Mouse (Mus musculus) kidney, adult 8-10 months (tissue): ENCODE data around the gene Tead3.
"Not testable (repeated sequence)": the region's sequence is repeated elsewhere in the genome, so short reads cannot be mapped to it uniquely, and the experiment has no call there.

ENCODE experiments used
- DNase-seq, 2 experiments: peaks; one replicate each; pipeline ENCODE4 v3.0.0; 2022

The Tead3 gene

DNA sequence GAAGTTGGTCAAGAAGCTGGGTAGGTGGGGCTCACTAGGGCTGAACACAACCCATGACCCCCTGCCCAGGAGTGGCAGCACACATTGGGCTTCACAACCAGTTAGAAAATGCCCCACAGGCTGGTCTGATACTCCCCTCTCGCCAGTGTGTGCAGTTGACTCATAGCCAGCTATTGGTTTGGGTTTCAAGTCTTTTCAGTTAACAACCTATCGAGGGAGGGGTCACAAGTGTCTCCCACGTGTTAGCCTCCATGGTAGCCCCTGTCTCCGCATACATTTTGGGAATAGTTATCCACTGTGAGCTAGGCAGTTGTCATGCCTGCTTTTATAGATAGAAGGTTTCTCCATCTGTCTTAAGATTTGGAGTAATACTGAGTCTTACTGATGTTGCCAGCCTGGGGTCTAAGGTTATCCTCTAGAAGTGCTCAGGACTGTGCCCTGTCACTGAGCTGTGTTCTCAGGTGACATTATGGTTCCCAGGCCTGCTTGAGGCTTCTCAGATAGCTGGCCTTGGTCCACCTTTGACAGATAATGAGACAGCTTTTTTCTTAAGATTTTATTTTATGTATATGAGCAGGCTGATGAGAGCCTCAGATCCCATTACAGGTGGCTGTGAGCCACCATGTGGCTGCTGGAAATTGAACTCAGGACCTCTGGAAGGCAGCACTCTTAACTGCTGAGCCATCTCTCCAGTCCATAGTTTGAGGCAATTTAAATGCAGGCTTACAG is 20.9 kb downstream of the Tead3 start:
- DNase-seq = no peak

DNA sequence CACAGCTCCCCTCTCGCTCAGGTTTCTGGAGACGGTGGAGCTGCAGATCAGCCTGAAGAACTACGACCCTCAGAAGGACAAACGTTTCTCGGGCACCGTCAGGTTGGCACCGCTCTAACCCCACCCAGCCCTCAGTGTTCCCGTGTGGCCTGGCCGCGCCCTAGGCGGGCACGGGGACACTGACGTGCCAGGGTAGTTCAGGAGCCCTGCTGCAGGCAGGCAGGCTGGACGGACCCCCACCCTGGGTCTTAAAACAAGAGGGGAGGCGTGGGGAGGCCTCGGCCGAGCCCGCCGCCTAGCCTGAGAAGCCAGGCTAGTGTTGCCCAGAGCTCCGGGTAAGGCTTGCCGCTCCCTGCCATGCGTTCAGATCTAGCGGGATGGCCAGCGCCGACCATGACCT is 21.7 kb downstream of the Tead3 start:
- no peak for DNase-seq

DNA sequence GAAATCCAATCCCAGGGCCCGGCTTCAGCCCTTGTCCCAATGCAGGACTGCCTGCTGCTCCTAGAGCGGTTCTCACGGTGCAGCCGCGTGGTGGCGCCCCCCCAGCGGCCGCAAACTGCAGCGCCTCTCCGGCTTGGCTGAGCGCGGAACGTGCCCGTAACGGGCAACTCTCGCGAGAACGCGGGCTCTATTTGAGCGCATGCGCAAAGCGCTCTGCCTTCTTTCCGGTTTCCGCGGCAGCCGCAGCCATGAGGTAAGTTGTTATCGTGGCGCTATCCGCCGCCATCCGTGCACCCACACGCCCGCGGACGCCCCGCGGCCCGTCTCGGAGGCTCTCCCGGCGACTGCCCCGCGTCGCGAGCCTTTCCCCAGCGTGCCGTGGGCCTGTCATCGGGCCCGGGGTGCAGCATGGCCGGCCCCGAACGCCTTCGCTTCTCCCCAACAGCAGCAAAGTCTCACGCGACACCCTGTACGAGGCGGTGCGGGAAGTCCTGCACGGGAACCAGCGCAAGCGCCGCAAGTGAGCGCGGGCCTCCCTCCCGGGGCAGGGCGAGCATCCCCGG is 22.2 kb downstream of the Tead3 start, which contains the start of gene Rpl10a:
Rpl10a (plus strand) TSS at position 106 of the 563 bp plus-strand sequence.
- DNase-seq = peak; percentile 94 to 98

DNA sequence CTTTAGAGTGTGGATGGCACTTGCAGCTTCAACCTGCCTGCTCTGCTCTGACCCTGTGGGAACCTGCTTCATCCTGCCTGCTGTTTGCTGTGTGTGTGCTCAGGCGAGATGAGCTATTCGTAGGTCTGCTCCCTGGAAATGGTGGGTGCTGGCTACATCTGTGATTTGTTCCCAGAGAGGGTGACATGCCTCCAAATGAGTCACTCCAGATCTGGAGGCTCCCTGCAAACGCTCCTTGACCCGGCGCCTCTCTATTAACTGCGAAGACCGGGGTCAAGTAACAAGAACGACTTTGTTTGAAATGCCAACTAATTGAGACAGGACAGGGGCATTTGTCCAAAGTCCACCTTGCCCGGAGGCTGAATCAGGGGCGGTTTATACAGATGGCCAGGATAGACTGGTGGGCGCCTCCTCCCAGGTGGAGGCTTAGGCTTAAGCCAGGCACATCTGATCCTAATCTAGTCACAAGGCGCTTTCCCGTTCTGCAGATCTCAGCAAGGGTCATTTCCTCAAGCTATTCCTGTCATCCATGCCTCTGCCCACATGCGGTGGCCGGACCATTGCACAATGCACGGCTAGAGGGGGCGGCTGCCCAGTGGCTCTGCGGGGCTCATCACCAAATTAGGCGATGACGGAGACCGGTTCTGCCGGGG is 22.8 kb downstream of the Tead3 start:
- peak; percentile 75 to 76 for DNase-seq

DNA sequence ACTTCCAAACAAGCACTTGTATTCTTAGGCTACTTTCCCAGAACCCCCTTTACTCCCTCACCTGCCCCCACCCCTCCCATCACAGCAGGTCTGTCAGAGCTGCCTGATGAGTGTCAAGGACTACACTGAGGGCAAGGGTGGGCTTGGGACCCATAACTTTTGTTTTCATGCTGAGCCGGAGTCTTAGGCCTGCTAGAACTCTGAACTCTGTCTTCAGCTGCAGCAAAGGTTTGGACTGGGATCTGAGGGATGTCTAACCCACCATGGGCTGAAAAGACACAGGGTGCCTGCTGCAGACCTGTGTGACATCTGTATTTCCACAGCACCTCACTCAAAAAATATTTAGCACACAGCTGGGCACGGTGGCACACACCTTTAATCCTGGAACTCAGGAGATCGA is 23.7 kb downstream of the Tead3 start:
- DNase-seq = no peak

DNA sequence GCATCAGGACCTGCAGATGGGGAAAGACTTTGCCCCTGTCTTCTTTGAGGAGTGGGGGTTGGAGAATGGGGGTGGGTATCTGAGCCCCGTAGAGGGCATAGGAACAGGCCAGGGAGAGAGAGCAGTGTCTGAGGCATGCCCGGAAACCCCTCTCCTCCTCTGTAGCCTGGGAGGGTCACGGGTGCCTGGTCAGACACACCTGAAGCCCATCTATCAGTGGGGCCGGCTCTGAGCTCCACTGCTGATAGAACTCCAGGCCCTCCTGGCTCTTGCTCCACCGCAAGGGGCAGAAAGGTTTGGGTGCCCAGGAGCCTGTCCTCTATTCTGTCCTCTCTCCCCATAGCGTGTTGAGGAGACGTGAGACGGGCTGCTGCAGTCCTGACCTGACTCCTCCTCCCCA is 24.9 kb downstream of the Tead3 start:
- DNase-seq = no peak

DNA sequence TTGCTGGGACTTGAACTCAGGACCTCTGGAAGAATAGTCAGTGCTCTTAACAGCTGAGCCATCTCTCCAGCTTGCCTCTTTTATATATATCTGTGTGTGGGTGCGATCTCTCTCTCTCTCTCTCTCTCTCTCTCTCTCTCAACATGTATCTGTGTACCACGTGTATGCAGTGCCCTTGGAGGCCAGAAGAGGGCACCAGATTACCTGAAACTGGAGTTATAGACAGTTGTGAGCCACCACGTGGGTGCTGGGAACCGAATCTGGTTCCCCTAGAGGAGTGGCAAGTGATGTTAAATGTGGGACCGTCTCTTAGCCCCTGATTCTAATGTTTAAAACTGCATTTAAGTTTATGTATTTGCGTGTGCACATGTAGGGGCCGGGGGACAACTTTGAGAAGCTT is 26.2 kb downstream of the Tead3 start:
- not testable (repeated sequence) for DNase-seq

DNA sequence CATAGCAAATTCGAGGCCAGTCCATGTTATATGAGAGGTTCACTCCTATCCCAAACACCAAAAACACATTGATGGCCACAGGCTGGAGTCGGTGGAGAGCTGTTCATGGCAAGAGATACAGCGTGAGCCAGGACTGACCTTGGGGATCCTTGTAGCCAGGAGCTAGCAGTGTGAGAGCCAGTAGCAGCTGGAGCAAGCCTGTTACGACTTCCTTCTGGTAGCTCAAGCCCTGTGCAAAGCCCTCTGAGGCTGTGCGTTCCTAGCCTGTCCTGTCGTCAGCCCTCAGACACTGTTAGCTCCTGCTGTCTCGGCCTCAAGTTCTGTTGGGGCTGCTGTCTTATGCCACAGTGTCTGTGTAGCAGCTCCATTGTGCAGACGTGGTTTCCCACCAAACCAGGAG is 26.8 kb downstream of the Tead3 start:
- DNase-seq = no peak

DNA sequence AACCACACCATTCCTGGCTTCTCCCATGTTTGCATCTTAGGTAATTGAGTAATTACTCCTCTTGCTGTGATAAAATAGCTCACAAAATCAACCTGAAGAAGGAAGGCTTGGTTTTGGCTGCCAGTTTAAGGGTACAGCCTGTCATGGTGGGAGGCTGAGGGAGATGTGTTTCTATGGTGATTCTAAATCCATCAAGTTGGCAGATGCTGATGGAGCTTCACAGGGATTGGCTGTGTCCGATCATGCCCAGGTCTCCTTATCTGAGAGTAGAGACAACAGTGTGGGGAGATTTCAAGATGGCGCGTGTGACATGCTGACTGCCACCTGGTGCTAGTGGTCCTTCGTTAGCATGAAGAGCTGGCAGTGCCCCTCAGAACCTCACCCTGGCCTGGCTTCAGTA is 28.9 kb downstream of the Tead3 start:
- no peak for DNase-seq

DNA sequence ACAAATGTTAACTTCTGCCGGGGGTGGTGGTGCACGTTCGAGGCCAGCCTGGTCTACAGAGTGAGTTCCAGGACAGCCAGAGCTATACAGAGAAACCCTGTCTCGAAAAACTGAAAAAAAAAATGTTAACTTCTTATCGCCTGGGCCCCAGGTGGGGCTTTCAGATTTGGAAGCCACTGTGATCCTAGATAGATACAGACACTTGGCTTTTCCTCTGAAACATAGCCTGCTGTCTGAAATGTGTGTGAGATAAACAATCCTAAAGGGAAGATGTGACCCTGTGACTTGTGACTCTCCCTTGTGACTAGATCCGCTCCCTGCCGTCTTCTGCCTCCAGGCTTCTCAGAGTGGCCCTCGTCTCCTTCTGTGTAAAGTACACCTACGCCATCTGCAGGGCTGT is 32.9 kb downstream of the Tead3 start:
- DNase-seq = no peak

DNA sequence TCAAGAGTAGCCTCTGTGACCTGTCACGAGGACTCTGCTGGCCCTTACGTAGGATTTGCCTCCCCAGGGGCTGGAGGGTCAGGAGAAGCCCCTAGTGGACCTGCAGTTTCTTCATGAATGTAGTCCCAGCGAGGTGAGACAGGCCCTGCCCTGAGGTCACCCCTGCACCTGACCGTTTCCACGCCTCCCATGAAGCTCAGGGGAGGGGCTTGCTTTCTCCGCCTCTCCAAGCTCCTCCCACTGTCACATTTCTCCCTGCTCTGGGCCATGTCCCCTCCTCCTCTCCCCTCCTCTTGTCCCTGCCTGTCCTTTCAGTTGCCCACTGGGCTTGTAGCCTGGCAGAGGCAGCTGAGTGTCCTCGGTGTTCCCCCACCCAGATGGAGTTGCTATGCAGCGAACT is 33.5 kb downstream of the Tead3 start:
- DNase-seq = no peak

DNA sequence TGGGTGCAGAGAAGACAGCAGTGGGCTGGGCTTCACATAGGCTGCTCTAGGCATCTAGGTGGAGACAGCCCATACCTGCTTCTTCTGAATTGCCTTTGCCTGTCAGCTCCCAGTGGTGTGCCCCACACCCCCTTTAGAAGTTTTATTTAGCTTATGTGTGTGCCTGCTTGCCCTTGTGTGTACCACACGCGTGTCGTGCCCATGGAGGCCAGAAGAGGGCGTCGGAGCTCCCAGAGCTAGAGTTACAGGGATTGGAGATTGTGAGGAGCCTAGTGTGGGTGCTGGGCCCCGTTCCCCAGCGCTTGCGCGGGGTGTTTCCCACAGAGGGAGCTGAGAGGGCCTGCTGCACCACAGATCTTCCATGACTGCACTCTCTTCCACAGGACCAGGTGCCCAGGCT is 34.1 kb downstream of the Tead3 start:
- DNase-seq = no peak

DNA sequence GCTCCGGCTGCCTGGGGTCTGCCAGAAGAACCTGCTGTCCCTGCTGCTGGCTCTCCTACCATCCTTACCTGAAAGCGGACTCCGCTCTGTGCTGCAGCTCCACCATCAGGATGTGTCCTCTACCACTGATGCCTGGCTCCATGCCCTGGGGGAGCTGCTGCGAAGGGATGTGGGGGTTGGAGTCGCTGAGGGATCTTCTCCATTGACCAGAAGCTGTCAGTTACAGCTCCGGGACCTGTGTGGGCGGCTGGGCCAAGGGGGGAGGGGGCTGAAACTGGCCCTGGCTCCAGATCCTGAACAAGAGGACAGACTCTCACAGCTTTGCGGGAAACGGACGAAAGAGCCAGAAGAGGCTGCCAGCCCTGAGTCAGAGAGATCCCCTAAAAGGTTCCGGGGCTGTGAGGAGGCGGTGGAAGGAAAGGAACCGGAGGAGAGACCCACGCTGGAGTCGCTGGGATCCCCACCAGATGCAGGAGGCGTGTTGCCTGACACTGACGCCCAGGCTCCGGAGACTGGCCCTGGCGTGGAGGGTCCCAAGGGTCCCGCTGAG is 34.9 kb downstream of the Tead3 start:
- DNase-seq = no peak

DNA sequence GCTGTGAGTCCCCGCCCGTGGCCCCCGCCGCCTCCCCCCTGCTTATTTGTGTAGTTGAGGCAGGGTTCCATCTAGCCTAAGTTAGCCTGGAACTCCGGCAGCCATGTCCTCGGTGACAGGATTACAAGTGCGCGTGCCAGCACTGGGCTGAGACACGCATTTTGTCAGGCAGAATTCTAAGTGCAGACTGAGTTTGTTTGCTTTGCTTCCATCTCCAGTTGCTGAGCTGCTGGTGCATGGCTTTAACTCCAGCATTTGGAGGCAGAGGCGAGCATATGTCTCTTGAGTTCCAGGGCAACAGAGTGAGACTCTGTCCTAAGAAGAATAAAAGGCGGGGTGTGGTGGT is 36.8 kb downstream of the Tead3 start:
- DNase-seq = no peak

DNA sequence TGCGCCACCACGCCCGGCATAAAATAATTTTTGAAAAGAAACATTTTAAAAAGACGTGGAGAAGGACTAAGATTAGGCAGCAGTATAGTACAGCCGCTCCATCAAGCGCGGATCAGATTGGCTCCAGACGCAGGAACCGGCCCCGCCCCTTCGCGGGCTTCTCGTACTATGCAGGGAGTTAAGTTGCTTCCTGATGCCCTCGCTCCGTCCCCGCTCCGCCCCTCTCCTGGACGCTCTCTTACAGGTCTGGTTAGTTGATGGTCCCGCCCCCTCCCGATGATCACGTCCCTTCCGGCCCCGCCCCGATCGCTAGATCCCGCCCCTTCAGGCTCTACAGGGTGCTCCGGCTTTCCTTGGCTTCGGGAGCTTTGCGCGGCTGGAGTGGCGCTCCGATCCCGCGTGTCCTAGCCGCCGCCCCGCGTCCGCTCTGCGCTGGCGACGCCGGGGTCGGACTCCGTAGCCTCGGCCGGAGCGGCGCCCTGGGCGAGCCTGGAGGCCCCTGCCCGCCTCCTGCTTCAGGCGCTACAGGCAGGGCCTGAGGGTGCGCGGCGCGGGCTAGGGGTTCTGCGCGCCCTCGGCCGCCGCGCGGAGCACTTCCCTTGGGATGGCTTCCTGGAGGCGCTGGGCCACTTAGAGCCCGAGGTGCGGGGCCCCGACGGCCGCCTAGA is 37.3 kb downstream of the Tead3 start, which contains the start of gene Fance:
Fance (plus strand) TSS at position 308 of the 668 bp plus-strand sequence.
- DNase-seq = peak; percentile 98

DNA sequence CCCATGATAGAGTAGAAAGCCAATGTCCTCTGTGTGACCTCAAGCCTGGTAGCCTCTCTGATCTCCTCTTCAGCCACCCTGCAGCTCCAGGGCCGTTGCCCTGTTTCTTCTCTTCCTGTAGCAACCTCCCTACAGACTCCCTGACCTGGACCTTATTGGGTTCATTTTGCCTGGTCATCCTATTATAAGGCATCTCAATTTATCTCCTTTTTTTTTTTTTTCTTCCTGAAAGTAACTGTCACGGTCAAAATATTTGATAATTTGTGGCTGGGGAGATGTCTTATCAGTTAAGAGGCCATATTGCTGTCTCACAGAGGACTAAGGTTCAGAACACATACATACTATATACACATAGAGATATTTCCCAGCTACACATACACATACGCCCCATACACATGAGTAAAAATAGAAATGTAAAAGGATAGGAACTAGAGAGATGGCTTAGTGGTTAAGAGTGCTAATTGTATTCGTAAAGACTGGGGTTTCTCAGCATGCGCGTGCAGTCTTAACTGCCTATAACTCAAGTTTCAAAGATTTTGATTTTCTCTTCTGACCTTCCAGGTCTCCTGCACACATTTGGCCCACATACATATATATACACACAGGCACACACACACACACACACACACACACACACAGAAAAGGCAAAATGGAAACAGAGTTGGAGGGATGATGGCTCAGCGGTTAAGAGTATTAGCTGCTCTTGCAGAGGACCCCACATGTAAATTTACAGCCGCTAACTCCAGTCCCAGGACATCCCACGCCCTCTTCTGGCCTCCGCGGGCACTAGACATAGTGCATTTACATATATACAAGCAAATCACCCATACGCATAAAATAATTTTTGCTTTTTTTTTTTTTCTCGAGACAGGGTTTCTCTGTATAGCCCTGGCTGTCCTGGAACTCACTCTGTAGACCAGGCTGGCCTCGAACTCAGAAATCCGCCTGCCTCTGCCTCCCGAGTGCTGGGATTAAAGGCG is 38.1 kb downstream of the Tead3 start:
- peak in 1 of 2 experiments; percentile 44 for DNase-seq

DNA sequence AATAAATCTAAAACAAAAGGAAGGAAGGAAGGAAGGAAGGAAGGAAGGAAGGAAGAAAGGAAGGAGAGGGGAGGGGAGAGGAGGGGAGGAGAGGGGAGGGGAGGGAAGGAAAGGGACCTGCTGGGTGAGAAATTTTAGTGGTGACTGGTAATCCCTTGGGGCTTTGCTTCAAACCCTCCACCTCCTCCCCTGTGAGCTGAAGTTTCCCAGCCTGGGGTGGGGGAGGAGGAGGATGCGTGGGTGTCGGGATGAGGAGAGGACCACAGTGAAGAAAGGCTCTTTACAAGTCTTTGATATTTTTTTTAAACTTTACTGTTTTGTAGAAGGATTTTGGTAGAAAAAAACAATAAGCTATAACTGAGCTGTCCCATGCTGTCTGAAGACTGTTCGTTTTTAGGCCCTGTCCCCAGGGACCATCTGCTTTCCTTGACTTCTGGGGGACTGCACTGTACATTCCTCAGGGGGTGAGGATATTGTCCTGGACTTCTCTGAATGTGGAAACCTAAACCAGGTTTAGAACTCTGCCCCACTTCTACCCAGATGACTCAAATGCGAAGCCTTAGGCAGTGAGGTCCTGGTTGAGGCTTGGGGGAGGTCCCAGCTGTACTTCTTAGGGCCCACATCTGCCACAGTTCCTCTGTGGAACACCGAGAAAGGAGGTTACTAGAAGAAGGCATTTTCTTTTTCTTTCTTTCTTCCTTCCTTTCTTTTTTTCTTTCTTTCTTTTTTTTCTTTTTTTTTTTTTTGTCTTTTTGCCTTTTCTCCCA is 39.1 kb downstream of the Tead3 start:
- DNase-seq = no peak

DNA sequence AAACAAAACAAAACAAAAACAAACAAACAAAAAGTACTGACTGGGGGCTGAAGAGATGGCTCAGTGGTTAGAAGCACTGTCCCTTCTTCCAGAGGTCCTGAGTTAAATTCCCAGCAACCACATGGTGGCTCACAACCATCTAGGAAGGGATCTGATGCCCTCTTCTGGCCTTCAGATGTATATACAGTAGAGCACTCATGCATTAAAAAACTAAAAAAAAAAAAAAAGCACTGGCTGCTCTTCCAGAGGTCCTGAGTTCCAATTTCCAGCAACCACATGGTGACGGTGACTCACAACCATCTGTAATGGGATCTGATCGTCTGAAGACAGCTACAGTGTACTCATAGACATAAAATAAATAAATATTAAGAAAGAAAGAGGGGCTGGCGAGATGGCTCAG is 39.8 kb downstream of the Tead3 start:
- no peak for DNase-seq

DNA sequence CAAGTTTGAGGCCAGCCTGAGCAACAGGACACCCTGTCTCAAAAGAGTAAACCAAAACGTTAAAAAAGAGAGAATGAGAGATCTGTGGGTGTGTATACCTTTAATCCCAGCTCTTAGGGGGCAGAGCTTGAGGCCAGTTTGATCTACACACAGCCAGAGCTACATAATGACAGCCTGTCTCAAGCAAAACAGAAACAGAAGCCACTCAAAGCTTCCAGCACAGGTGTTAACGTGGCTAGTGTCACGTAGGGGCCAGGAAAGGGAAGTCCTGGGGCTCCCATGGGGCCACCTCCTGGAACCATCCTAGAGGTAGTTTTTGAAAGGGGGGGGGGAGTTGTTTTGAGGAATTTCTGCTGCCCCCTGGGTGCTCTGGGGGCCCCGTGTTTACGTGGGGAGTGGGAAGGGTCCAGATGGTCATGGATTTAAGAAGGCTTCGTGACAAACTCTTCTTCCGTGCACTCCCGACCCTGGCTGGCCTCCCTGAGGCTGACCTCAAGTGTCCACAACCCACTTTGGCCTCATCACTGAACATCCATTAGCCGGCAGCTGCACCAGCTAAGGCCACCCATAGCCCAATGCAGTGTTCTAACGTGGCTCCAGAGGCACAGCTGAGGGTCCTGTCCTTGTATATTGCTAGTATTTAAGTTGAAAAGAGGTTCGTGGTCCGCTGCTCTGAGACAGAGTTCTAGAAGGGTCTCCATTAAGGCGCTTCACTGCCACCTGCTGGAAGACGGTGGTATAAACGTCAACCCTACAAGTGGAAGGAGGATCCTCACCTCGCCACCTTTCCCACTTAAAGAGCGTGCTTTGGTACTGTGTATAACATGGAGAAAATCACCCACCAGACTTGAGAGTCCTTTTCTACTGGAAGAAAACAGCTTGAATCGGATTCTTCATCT is 42.1 kb downstream of the Tead3 start:
- DNase-seq = peak; percentile 76 to 94

DNA sequence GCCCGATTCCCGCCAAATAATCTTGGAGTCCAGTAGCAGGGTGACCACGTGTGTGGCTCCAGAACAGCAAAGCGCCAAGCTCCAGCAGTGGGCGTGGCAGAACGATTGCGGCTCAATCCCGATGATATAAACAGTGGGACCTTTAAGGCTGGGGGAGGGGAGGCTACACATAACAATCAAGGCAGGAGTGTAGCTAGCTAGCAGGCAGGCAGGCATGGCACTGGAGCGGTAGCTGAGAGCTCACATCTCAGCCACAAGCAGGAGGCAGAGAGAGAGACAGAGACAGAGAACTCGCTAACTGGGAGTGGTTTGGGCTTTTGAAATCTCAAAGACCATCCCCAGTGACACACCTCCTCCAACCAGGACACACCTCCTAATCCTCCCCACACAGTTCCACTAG is 45.4 kb downstream of the Tead3 start:
- DNase-seq = no peak
